Mouse (Mus musculus) cerebellum, adult 2 months (tissue): ENCODE data around the gene Stx1b.
A peak's percentile ranks its signal among the peaks of the same experiment; 100 is the strongest.

ENCODE experiments used
- CTCF ChIP-seq: fragments of 200-500 bp; IDR thresholded peaks from 2 replicates; pipeline ENCODE4 v1.5.1; 2011; ENCODE audit warnings: low read depth, mild to moderate bottlenecking, control low read depth, low read length, moderate library complexity, borderline replicate concordance; ENCODE audit not compliant: insufficient read depth
- POLR2A ChIP-seq: fragments of 200-500 bp; IDR thresholded peaks from 2 replicates; pipeline ENCODE4 v1.6.1; 2011; ENCODE audit warnings: low read length, control low read depth, borderline replicate concordance; ENCODE audit not compliant: insufficient read depth

- TF ChIP-seq POLR2A = peak; percentile 77; the same call in 1 of the 2 replicates
- no peak for TF ChIP-seq CTCF
Measured at GRCm38 (mm10) chr7:127842001-127842718, 17.8 kb upstream of the Stx1b start.
